Mouse (Mus musculus) spleen, postnatal 14 days (tissue): ENCODE measurements around the gene Slc28a1.

Source experiments
- DNase-seq, 2 experiments: peaks; one replicate each; pipeline ENCODE4 v3.0.0; 2021 to 2022; ENCODE audit warnings: low spot score in 2 of 2

The Slc28a1 gene

GRCm38 (mm10) chr7:81114555-81114954 is at the start of gene Slc28a1:
Gene Slc28a1, plus strand, starts transcription at chr7:81114799.
- DNase-seq, result no peak

GRCm38 (mm10) chr7:81066714-81067113 is 47.9 kb upstream of the Slc28a1 start:
- no peak for DNase-seq

DNA sequence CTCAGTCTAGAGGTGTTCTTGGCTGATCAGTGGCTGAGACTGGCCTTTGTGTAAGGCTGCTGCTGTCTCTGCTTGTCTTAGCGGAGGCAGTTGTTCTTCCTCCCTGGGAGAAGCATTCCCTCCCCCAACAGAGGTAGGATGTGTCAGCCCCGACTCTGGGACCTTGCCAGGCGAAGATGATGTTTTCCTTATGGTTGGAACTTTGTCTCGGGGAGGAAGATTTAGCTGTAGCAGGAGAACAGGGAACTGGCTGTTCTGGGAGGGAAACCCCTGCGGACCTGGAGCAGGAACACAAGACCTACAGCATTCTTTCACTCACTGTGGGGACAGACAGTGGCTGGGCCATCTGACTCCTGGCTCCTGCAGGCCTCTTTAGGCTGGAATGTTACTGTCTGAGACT is 42.1 kb upstream of the Slc28a1 start:
- DNase-seq, result no peak

- DNase-seq, result no peak
Measured at GRCm38 (mm10) chr7:81073273-81073672, 41.3 kb upstream of the Slc28a1 start.

DNA sequence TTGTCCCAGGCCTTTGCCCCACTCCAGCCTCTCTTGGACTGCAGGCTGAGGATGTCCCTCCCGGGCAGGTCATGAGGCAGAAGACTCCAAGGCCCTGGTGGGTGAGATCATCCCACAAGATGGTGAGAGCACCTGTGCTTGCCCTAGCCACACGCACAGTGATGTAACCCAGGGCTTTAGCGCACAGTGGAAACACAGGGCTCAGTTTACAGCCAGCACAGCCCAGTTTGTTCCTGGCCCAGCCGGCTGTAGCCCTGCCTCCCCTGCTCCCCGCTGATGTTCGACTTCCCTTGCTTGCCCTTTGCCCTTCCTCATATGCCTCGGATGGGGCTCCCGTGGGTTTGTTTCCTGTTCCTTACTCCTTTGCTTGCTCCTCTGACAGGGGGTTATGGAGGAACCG is 40.1 kb upstream of the Slc28a1 start:
- DNase-seq, result no peak

- no peak for DNase-seq
Measured at GRCm38 (mm10) chr7:81075299-81075698, 39.3 kb upstream of the Slc28a1 start.

- DNase-seq, result no peak
Measured at GRCm38 (mm10) chr7:81075732-81076131, 38.9 kb upstream of the Slc28a1 start.

- DNase-seq, result no peak
Measured at GRCm38 (mm10) chr7:81077009-81077408, 37.6 kb upstream of the Slc28a1 start.

GRCm38 (mm10) chr7:81078740-81079139 is 35.9 kb upstream of the Slc28a1 start:
- DNase-seq, result no peak

DNA sequence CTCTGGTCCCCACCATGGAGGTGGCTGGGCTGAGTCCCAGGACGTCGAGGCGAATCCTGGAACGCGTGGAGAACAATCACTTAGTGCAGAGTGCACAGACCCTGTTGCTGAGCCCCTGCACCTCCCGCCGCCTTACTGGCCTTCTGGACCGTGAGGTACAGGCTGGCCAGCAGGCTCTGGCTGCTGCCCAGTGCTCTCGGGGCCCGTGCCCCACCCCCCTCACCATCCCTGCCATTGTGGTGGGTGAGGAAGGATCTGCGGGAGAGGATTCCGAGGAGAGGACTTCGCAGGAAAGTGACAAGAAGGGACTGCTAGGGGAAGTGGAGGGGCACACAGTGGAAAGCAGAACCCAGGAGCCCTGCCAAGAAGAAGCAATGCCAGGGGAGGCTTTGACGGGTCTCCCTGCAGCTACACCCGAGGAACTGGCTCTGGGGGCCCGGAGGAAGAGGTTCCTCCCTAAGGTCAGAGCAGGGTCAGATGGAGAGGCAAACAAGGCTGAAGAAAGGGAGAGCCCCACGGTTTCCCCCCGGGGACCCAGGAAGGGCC is 21.1 kb upstream of the Slc28a1 start:
- no peak for DNase-seq

- DNase-seq, result no peak
Measured at GRCm38 (mm10) chr7:81094104-81094757, 20.4 kb upstream of the Slc28a1 start.

GRCm38 (mm10) chr7:81100341-81100740 is 14.3 kb upstream of the Slc28a1 start:
- no peak for DNase-seq

GRCm38 (mm10) chr7:81102854-81103253 is 11.7 kb upstream of the Slc28a1 start:
- DNase-seq, result no peak

DNA sequence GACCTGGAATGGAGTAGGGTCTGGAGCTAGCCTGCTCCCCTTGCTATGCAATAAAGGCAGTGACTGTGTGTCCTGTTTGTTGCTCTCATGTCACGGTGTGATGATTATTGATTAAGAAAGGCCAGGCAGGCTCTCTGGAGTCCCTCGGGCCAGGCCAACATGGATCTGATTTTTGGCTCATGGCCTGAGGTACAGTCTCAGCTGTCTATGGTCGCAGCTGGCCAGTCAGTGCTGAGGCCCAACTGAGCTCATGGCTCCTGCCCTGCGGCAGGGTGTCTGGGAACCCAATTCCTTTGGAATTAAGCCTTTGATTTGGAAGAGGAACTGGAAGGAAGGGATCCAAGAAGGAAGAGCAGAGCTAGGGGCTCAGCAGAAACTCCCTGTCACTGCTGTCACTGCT is 9.1 kb upstream of the Slc28a1 start:
- DNase-seq, result no peak

GRCm38 (mm10) chr7:81108226-81108625 is 6.4 kb upstream of the Slc28a1 start:
- DNase-seq, result no peak

DNA sequence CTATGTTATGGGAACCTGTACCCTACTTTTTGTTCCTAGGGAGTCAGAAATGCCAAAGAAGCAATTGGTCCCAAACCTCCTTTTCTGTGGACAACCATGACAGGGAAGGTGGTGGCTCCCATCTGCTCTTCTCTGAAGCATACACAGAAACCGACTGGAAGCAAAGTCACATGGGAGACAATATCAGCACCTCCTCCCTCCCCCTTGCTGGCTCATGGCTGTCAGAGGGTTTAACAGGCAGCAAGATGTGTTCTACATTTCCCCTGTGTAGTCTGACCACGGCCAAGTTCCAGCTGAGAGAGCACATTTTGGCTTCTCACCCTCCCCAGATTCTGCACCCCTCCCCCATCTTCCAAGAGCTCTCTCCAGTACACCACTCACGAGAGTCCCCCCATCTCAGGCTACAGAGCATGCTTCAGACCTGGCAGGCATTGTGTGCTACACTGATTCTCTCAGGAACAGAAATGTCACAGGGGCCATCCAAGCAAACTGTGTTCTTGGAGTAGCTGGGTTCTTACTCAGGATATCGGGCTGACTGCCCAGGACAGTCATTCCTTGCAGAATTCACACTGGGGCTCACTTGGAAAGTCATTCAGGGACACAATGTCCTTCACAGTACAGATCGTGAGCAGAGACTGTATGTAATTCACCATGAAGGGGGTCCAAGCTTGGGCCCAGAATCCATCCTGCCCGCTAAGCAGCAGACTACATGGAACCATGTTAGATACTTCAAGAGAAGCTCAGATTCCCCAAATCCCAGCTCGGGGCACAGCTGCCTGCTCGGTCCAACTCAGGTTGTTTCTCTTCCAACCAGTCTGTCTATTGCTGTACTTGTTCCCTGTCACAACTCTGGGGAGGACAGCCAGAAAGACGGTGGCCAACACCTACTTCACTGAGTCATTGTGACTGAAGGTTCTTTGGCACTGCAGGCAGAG is 4.6 kb upstream of the Slc28a1 start:
- no peak for DNase-seq

DNA sequence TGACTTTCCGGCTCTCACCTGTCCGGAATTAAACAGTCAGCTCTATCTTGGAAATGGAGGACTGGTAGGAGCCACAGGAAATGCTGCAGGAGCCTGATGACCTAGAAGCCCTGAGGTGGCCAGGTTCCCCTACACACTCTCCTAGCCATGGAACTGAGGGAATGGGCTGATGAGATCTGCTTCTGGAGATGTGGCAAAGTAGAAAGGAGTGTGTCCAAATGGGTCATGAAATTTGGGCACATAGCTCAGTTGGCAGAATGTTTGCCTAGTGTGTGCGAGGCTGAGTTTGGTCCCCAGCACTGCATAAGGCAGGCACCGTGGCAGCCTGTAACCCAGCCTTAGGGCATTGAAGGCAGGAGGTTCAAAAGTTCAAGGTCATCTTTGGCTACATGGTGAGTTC is 3.8 kb upstream of the Slc28a1 start:
- DNase-seq, result no peak

- DNase-seq, result no peak
Measured at GRCm38 (mm10) chr7:81111729-81112128, 2.9 kb upstream of the Slc28a1 start.

DNA sequence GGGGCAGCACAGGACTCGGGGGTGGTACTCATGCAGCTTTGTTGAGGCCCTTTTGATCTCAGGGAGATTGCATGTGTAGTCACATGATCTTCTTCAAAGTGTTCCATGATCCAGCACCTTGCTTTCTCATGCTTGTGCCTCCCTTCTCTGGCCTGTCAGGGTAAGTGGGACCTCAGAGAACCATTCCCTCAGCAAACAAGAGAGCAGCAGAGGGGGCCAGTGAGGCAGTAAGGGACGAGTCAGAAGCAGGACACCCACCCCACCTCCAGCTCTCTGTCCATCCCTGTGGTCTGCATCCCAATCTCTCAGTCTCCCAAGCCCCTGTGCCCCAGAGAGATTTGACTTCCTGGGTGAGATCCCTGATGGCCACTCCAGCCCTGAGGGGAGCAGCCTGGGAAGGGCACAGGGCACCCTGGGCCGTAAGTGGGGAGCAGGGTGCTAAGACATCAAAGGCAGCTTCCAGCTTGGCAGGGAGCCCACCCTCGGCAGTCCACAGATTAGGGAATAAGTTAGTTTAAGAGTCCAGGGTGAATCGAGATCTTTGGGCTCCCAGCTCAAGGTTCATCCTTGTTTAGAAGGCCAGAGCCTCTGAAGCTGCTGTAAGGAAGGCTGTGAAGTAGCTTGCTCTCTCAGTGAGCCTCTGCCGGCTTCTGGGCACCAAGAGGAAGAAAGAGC is 1.8 kb upstream of the Slc28a1 start:
- DNase-seq, result no peak

DNA sequence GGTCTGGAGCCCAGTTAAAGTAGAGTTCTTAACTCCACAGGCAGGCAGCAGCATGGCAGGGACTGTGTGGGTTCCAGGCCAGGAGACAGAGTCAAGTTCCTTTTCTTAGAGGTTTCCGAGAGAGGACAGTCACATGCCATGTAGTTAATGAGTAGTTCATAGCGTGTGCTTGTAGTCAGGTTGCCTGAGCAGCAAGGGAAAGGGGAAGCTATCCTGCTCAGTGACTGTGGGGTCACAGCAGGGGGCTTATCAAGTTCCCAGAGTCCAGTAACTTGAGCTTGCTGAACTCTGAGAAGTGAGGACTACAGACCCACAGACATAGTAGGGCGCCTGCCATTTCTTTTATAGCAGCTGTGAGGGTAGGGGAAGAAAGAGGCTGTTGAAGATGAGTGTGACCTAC is 6.5 kb downstream of the Slc28a1 start:
- DNase-seq, result no peak

DNA sequence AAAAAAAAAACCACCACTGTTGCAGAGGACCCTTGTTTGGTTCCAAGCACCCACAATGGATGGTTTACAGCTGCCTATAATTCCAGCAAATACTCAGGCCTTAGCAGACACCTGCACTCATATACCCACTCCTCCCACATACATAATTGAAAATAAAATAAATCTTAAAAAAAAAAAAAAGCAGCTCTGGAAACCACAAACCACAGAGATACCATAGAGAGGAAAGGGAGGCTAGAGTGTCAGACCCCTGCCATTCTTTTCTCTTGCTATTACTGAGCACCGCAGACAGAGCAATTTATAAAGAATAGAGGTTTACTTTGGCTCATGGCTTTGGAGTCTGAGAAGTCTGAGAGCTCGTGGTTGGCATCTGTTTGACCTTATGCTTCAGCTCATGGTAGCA is 8.2 kb downstream of the Slc28a1 start:
- no peak for DNase-seq

GRCm38 (mm10) chr7:81123553-81123952 is 9.0 kb downstream of the Slc28a1 start:
- no peak for DNase-seq
